Mouse (Mus musculus) spleen, embryonic (tissue): ENCODE measurements at regions not wholly inside any gene's neighbourhood (a gene's known extent, or its start where the extent isn't known, plus 50 kb on each side); places are given as distances from the start of the nearest gene placed in this dataset.

Experiments
- CTCF ChIA-PET: fragments of 350-600 bp; sonication (Branson Sonifier 250); formaldehyde crosslinking; loops from one replicate; lab custom pipeline; 2022; lab: Charles Lee

DNA sequence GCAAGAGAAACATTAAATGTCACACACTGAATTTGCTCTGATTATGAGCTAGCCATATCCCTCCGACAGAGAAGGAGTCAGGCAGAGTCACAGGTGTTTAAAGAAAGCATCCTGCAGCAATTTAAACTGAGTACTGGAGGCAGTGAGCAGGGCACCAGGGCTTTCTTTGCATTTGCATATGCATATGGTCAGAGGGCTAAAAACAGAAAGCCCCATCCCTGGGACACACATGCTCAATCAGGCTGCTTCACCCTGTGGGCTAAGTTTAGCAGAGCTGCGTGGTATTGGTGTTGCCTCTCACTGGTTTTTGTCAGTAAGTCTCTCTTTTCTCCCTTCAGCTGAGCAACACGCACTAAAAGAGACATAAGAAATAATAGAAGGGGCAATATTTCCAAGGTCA is 289.9 kb upstream of the Rps6ka3 start:
- CTCF ChIA-PET: no interaction called here

DNA sequence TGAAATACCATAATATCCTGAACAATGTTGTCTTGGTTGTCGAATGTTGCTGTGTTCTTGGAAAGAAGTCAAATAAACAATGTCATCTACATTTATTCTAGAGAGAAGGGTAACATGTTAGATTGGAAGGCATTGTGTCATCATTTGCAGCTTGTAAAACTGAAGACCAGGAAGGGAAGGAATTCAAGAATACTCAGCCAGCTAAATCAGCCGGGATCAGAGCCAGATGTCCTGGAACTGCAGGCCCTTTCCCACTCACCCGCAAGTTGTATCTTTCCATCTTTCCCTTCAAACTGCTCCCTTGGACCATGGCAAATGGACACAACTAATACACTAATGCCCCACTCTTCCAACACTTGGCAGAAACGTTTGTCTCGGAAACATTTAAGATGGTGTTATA is 288.7 kb upstream of the Rps6ka3 start:
- CTCF ChIA-PET: interaction anchor here (0.7 kb wide), 1 partner anchor 1458 kb away, joined by 3 read pairs; no protein-coding TSS in a partner anchor

DNA sequence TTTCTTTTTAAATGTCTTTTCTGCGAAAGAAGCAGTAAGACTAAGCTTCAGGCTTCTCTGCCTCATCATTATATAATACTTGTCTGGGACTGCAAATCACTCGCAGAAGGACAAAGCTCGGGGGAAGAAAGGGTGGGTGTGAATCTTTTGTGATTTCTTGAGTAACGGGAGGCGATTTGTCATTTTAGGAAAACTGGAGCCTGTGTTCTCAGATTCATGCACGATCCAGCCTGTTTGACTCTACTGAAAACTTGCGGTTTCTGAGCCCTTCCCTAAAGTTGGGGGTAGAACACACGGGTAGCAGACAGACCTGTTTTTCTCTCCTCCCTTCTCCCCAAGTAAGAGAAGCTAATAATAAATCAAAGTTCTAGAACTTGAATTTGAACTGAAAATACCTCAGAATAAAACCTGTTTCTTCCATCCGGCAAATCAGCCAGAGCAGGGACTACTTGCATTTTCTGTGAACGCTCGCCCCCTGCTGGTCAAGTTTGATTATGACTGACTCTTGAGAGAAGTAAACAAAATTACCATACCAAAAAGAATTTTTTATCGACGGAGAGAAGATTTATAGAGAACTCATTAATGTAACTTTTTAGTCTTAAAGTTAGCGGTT is 288.2 kb upstream of the Rps6ka3 start:
- CTCF ChIA-PET: no interaction called here

DNA sequence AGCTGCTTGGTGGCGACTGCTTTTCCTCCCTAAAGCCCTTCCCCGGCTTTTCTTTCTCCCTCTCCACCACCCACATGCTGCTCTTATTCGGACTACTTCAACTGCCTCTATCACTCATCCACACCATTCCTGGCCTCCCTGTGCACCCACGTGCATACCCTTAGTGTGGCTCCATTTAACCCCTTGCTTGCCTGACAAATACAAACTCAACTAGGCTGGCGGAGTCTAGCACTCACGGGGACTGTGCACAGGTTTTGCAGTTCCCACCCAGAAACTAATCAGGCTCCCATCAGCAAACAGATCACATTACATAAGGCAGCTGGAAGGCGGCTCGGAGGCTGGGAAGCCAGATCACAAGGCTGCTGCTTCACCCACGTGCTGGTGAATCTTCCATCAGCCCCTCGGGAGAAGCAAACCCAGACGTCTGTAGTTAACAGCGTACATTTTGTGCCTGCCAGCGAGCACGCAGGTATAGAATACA is 287.0 kb upstream of the Rps6ka3 start:
- CTCF ChIA-PET: interaction anchor here (0.7 kb wide), 1 partner anchor 1858 kb away, joined by 6 read pairs; no protein-coding TSS in a partner anchor

DNA sequence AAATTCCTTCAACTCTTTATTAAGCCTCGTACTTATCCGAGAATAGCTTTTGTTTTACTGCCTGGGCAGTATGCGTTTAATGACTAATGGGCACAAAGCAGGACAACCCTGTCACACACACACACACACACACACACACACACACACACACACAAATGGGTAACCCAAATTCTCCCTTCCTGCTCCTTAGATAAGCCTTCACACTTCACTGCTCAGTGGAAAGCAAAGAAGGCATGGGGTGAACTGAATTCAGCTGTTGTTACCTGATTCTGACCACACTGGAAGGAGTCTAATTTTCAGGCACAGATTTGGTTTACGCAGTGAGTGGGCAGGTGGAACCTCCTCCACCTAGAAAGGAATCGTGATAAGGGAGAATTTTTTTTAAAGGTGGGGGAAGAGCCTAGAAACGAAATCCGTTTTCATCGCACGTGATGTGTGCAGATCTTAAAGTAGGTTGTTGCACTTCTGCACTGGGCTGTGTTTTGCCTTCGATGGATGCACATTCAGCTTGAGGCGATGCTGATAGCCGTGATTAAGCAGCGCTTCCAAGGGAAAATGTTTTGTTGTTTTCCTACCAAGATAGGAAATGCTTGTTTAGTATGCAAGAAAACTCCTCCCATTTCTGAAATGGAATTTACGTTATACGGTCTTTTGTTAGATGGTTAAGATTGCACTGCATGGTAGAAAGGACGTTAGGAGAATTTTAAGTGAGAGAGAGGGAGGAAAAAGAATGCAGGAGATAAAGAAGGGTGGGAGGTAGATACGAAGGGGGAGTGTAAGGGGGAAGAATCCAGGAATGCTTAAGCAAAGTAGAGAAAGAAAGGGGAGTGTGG is 286.2 kb upstream of the Rps6ka3 start:
- CTCF ChIA-PET: interaction anchor here (0.7 kb wide), 1 partner anchor 1857 kb away, joined by 6 read pairs; no protein-coding TSS in a partner anchor

DNA sequence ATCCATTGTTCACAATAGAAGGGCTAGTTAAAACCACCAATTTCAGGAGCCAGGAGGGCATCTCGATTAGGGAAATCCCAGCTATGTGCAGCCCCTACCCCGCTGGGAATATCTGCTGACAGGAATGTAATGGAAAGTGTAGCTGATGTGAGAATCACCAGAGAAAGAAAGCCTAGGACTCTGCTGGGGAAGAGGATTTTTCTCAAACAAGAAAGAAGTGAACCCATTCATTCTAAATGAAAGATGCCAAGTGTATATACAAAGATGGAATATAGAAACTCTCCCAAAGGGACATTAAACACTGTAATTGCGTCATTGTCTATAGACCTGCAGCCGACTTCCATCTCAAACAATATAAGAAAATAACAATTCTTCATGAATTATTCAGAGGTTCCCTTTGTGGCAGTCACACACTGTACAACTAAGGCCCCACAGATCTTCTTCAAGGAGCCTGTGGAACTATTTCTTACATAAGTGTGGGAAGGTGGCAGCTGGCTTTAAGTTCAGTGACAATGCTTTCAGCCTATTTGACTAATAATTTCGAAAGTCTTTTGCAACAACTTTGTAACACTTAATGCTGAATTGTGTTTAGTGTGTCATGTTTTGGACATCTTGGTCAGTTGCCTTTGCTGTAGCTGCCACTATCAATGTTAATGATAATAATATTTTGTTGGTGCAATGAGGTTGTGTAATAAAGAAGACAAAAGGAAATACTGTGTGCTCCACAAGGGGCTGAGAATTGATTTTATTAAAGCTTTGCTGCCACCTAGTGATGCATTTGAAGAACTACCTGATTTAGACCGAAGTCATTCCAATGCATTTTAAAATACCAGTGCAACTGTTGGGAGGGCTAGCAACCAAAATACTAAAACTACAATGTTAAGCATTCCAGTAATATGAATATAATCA is 285.4 kb upstream of the Rps6ka3 start:
- CTCF ChIA-PET: no interaction called here

- CTCF ChIA-PET: no interaction called here
Observed at GRCm38 (mm10) chrX:158931864-158932263, 278.2 kb upstream of the Rps6ka3 start.

GRCm38 (mm10) chrX:158947191-158947590 is 262.9 kb upstream of the Rps6ka3 start:
- CTCF ChIA-PET: no interaction called here

DNA sequence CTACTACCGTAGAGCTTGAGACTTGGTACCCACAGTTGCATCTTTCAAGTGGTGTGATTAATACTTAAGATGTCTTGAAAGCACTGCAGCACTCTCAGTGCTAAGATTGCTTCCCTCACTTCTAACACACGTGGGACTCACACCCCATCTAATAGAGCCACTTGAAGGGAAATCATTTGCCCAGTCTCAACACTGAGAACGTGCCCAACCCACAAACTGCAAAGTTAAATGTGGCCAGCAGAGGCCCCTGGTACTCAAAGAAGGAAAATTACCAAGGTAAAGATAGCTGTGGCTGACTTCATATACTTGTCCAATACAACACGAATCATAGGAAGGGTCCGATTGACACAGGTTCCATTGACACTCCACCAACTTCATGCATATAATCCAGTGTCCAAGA is 238.4 kb upstream of the Rps6ka3 start:
- CTCF ChIA-PET: no interaction called here

GRCm38 (mm10) chrX:158976648-158977047 is 233.5 kb upstream of the Rps6ka3 start:
- CTCF ChIA-PET: no interaction called here

DNA sequence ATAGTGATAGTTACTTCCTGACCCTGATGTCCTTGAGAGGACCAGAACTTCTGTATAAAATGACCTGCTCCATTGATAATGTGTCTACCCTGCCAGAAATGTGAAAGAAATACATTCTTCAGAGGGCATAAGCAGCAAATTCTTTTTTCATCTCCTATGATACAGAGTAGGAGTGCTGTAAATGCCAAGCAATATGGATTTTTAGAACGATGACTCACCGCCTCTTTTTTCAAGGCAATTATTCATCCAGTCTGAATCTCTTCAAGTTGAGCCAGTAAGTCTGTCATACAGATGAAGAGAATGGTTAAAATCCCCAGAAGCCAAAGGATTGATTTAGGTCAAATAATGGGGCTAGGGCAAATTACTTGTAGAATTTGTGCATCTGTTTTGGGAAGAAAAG is 225.4 kb upstream of the Rps6ka3 start:
- CTCF ChIA-PET: no interaction called here

- CTCF ChIA-PET: no interaction called here
Observed at GRCm38 (mm10) chrX:158987676-158988075, 222.4 kb upstream of the Rps6ka3 start.

DNA sequence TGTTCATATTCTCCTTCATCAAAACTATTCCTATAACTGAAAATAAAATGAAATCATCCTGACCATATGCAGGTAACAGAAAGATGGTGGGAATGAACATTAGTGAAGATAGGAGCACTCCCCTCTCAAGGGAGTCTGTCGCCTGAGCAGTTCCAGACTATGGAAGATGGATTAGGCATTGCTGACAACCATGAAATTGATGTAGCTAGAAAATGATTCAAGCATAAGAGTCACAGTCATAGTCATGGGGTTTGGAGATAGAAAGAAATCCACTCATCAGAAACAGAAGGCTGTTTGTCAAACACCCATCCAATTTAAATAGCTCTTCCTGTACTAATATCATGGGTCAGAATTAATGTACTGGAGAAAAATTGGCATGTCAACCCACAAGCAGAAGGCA is 191.2 kb upstream of the Rps6ka3 start:
- CTCF ChIA-PET: no interaction called here

GRCm38 (mm10) chrX:159026311-159026710 is 183.8 kb upstream of the Rps6ka3 start:
- CTCF ChIA-PET: interaction anchor here (0.6 kb wide), 1 partner anchor 16 kb away, joined by 3 read pairs; no protein-coding TSS in a partner anchor

- CTCF ChIA-PET: no interaction called here
Observed at GRCm38 (mm10) chrX:159031927-159032326, 178.2 kb upstream of the Rps6ka3 start.

GRCm38 (mm10) chrX:159043432-159043831 is 166.7 kb upstream of the Rps6ka3 start:
- CTCF ChIA-PET: no interaction called here

- CTCF ChIA-PET: no interaction called here
Observed at GRCm38 (mm10) chrX:159047876-159048275, 162.2 kb upstream of the Rps6ka3 start.

DNA sequence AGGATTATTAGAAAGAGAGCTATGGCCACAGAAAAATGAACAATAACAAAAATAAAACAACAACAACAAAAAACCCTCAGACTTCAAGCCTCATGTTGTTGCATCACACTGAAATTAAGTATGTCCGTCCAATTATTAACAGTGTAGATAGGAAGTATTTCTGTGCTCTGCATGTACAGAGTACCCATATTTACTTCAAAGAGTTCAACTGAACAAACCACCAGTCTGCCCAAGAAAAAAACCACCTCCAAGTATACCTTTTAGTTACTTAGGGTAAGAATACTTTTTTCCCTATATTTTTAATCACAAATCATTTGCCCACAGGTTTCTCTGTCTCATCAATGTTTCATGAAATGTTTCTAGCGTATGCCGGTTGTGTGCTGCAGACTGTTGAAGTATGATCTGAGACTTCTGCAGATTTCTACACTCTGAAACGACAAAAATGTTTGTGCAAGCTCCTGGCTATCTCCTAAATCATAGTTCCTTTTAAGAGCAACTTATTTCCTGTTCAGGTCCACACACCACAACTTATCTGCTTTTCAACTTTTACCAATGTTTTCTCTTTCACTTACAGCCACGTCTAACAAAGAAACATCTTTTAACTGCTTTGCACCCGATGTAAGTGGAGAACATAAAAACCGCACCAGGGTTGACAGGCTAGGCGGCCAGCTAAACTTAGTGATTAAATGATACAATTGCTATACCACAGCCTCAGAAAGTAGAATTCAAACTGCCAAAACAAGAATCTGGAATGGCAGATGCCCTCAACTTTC is 154.2 kb upstream of the Rps6ka3 start:
- CTCF ChIA-PET: no interaction called here

GRCm38 (mm10) chrX:159056462-159056805 is 153.7 kb upstream of the Rps6ka3 start:
- CTCF ChIA-PET: no interaction called here

DNA sequence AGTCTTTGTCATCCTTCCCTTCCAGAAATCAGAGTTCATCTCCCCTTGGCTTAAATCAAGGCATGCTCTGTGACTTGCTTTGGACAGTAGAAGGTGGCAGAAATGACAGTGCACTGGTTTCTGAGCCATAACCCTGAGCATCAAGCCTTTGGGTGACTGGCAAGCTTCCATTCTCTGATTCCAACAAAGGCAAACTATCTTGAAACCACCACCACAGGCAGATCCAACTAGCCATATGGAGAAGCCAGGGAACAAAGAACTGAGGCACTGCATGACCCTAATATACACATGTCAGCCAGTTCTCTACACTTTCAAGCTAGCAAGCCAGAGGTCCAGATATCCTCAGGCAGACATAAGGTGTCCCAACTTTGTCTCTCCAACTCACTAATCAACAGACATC is 151.2 kb upstream of the Rps6ka3 start:
- CTCF ChIA-PET: interaction anchor here (0.6 kb wide), 1 partner anchor 13 kb away, joined by 4 read pairs; no protein-coding TSS in a partner anchor

- CTCF ChIA-PET: no interaction called here
Observed at GRCm38 (mm10) chrX:159061322-159061721, 148.8 kb upstream of the Rps6ka3 start.
